Mouse (Mus musculus): ENCODE results near the gene Syce2.
"Not testable (repeated sequence)": the region's sequence is repeated elsewhere in the genome, so short reads cannot be mapped to it uniquely, and the experiment has no call there.

Gene Syce2

DNA sequence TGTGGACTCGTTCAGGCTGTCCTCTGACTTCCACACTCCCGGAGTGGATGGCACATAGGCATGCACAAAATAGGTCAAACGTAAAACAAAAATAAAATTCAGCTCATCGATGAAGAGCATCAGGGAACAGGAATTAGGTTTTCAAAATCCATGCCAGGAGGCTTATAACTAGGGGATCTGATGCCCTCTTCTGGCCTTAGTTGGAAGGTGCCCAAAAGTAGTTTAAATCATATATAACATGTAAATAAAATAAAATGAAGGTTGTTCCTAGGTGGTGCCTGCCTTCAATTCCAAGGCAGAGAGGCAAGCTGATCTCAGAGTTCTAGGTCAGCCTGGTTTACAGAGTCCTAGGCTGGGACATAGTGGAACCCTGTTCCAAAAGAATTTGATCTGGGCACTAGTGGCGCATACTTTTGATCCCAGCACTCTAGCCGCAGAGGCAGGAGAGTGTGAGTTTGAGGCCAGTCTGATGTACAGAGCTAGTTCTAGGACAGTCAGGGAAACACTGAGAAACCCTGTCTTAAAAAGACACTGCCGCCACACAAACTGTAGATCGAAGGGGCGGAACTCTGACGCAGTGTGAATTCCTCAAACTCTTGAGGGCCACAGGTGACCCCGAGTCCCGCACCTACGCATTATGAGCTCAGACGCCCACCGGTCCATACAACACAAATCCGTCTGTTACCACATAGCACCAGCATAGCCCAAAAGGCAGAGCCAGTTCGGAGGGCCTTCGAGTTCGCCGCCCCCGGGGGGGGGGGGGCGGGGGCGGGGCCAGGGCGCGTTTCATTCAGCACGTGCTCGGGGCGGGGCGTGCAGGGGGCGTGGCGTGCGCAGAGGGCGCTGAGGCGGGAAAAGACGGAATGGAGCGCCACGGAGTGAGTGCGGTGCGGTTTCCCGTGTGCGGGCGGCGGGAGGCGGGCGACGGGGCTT lies at the start of gene Syce2:
Syce2 (plus strand) TSS at position 736 of the 933 bp plus-strand sequence.
- peak; percentile 87 for DNase-seq (ENCODE audit: low spot score)

DNA sequence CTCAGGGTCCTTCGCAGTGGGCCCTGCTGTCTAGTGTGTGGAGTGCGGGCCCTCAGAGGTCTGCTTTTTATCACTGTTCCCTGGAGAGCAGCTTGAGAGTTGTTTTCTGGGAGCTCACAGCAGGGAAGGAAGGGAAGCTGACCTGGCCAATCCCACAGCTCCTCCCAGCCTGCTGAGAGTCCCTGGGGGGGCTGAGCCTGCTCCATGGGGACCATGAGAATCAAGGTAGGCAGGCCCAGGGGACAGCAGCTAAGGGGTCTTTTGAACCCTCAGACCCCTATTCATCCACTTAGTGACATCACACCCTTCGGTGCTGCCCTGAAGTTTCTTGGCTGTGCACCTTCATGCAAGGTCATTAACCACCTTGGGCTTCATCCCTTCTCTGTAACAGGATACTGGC lies 49.2 kb upstream of the Syce2 start, which contains the start of gene Dand5:
Dand5 (minus strand) TSS at position 101 of the 400 bp plus-strand sequence.
- DNase-seq (ENCODE audit: low spot score): no peak

DNA sequence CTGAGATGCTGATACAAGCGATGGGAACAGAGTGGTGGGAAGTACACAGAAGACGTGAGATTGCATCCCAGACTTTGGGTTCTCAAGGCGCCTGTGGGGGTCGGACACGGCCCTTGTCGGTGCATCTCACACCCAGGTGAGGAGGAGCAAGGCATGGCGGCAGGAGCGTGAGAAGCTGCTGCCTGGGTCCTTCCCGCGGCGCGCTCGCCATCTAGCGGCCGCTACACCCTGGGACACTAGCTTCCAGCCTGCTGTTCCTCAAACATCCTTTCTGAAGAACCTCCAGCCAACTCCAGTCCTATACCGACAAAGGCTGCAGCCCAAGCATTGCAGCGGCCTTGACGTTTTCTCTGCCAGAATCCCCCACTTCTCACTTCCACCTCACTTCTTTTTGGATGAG lies 48.3 kb upstream of the Syce2 start:
- DNase-seq (ENCODE audit: low spot score): peak; percentile 61

DNA sequence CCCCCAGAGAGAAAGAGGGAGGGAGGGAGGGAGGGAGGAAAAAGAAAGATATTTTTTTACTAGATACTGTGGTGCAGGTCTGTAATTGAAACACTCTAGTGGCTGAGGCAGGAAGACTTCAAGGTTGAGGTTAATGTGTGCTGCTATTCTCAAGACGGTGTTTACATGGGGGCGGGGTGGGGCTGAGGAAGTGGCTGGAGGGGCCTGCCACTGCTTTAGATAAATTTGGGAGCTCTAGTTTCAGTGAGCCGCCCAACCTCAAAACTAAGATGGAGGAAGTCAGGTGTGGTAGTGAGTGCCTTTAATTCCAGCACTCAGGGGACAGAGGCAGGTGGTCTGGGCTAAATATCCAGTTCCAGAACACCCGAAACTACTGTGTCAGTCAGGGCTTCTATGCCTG lies 46.3 kb upstream of the Syce2 start:
- DNase-seq (ENCODE audit: low spot score): no peak

DNA sequence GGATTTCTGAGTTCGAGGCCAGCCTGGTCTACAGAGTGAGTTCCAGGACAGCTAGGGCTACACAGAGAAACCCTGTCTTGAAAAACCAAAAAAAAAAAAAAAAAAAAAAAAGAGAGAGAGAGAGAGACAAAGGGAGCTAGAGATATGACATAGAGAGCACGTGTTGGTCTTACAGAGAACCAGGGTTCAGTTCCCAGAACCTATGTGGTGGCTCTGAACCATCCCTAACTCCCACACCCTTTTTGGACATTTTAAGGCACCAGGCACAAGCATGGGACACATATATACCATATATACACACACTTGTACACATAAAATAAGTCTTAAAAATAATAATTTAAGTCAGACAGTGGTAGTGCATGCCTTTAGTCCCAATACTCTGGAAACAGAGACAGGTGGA lies 45.4 kb upstream of the Syce2 start:
- DNase-seq (ENCODE audit: low spot score): not testable (repeated sequence)

DNA sequence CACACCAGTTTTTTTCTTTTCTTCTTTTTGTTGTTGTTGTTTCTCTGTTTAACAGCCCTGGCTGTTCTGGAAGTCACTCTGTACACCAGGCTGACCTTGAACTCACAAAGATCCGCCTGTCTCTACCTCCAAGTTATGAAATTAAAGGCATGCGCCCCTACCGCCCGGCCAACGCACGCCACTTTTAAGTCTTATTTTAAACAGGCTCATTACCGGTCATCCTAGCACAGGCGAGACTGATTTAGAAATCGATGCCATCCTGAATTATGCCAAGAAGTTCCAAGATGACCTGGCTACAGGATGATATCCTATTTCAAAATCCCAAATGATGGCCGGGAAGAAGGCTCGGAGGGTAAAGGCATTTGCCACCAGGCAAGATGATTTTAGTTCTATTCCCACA lies 40.4 kb upstream of the Syce2 start, which contains the start of gene Gadd45gip1:
Gadd45gip1 (plus strand) TSS at position 33 of the 400 bp plus-strand sequence.
- DNase-seq (ENCODE audit: low spot score): no peak

DNA sequence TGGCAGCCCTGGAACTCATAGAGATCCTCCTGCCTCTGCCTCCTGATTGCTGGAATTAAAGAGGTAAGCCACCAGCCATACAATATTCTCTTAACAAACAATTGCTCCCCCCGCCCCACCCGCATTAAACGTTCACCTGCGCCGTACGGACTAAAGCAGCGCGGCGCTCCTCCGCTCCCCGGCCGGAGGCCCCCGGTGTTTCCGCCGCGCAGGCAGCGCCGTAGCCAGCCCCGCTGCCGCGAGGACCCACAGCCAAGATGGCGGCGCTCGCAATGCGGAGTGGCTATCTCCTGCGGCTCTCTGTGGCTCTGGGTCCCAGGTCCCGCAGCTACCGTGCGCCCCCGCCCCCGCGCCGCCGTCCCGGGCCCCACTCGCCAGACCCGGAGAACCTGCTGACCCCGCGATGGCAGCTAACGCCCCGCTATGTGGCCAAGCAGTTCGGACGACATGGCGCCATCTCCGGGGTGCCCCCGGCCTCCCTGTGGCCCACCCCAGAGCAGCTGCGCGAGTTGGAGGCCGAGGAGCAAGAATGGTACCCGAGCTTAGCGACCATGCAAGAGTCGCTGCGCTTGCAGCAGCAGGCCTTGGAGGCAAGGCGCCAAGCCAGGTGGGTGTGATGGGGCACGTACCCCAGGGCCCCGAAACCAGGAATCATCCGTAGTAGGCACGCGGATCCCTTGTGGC lies 39.7 kb upstream of the Syce2 start:
- DNase-seq (ENCODE audit: low spot score): peak; percentile 79

DNA sequence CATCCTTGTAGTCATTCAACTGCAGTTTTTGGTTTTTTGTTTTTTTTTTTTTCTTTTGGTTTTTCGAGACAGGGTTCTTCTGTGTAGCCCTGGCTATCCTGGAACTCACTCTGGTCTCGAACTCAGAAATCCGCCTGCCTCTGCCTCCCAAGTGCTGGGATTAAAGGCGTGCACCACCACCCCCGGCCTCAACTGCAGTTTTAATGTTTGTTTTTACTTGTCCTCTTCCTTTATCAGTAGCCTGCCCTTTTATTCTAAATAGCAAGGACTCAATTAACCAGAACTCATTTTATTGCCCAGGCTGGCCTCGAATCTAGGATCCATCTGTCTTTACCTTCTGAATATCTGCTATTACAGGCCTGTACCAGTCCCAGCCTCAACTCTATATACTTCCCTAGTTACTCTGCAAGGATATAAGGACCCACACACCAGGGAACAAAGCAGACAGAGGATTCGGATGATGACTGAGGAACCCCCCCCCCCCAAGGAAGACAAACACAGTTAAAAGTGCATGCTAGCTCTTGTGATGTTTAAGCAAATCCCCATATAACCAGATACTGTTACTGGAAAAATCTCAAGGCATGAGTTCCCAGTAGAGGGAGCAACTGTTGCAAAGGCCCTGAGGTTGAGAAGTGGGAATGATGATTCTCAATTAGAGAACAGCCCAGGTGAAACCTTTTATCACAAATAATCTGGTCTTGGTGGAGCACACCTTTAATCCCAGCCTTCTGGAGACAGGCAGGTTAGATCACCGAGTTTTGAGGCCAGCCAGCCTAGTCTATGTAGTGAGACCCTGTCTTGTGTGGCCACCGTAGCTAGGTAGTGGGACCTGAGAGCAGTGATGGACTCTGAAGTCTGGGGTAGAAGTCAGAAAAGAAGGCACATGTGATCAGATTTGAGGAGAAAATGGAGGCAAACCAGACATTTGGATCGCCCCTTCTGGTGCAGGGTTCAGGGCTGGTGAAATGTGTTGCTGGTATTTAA lies 38.9 kb upstream of the Syce2 start:
- no peak for DNase-seq (ENCODE audit: low spot score)

DNA sequence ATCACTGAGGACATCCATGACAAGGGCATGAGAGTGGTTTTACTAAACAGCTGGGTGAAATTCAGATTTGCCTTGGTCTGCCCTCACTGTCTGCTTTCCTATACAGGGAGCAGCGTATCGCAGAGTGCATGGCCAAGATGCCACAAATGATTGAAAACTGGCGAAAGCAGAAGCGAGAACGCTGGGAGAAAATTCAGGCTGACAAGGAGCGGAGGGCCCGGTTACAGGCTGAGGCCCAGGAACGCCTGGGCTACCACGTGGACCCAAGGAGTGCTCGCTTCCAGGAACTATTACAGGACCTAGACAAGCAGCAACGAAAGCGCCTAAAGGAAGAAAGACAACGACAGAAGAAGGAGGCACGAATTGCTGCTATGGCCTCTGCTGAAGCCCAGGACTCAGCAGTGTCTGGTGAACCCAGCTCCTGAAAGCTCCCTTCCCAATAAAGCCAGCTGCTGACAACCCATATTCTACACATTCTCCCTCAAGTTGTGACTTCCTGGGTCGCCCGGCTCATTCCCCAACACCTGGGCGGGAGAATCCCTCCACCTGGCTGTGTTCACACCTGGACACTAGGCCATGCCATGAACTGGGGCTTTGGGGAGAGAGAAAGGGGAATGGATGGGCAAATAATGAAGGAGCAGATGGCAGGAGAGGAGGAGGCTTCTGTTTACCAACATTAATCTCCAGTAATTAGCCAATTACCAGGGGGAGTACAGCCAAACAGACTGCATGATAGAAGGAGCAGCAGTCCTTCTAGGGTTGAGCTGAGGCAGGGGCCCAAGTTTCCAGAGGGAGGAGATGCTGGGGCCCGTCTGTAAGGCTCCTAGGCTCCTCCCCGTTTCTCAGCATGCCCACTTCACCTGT lies 37.7 kb upstream of the Syce2 start:
- no peak for DNase-seq (ENCODE audit: low spot score)

DNA sequence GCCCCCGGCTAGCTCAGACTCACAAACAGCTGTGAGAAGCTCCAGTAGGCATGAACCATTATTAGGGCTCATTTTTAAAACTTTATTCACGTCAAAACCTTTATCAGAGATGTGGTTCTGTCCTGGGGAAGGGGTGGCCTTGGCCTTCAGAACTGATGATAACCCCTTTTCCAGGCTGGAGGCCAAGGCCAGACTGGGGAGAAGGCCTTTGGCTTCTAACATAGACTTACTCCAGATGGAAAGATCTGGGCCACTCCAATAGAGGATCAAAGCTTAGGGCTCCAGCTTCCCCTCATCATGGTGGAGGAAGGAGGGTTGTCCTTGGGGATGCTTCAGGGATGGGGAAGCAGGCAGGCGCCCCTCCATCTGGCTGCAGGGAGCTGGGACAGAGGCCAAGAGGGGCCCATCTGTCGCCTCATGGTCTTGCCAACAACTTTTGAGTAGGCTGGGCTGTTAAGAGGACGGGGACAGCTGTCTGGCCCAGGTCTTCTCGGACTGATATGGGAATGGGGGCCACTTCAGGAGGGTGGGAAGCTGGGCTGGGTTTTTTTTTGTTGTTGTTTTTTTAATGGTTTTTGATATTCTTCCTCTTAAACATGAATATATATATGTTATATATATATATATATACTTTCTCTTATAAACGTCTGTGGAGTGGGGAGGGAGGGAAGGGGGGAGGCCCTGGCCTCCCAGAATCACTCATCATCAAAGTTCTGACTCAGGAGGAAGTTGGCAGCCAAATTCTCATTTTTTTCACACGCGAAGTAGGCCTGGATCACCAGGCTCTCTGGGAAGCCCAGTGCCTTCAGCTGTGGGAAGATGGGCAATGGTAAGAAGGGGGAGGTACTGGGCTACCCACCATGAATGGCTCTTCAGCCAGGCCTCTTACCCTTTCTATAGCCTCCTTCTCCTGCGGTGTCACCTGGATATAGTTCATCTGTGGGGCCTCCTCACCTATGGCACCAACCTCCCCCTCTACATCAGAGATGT lies 36.8 kb upstream of the Syce2 start:
- DNase-seq (ENCODE audit: low spot score): no peak

DNA sequence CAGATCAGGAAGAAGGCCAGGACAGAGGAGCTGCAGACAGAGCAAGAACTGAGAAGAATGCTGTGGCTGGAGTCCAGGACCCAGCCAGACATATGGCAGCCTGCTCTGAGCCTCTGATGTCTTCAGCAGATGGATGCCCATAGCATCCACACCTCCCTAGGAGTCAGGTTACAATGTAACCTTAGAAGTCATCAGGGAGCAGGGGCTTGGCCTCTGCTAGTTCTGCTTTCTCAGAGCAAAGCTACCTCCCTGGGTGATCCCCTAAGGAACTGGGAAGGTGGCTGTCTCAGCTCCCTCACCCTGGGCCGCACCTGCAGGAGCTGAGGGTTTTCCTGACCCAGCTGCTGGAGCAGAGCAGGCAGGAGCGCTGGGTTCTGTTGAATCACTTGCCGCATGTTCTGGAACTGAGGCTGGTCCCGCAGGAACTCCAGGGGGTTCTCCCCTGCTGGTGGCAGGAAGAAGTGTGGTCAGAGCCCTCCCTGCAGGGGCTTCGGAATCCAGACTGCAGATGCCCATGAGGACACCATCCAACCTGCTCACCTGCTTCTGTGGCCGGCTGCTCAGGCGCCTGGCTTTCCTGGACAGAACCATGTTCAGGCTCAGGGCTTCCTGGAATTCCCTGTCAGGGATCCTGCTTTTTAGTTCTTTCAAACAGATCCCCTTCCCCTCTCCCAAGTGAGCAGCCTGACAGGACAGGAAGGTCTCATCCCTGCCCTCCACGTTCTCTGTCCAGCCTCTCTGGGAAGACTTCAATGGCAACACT lies 34.6 kb upstream of the Syce2 start:
- no peak for DNase-seq (ENCODE audit: low spot score)

DNA sequence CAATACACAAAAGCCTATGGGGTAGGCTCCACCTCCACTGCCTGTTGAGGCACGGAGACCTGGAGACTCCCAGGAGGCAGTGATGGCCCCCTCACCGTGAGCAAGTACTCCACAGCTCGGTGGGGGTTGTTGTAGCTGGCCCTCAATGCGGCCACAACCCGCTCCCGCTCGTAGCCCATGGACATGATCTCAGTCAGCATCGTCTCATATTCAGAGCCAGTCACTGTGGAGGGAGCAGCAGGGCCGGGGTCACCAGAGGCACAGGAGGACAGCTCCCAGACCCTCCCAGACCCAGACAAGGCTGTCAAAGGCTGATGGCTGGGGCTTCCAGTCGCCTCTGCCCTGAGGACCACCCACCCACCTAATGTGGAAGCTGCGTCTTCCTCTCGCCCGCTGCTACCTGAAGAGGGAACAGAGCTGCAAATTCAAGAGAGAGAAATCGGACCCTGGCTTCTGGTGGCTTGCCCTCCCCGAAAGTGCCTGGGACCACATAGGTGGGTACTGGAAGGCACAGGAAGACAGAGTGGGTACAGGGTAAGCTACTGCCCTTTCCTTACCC lies 33.9 kb upstream of the Syce2 start:
- DNase-seq (ENCODE audit: low spot score): no peak

DNA sequence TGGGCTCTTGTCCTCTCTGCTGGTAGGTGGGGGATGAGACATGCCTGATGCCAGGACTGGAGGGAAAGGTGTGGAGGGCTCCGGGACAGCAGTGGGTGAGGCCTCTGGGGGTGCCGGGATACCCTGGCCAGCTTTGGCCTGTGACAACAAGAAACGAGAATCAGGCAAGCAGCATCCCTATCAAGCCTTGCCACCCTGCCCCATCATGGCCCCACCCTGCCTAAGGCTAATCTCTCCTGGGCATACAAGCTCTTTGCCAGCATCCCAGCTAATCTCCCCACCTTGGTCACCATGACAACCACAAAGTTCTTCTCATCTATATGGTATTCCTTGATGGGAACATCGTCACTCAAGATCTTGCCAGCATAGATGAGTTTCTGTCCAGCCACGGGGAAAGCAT lies 33.4 kb upstream of the Syce2 start:
- DNase-seq (ENCODE audit: low spot score): no peak

DNA sequence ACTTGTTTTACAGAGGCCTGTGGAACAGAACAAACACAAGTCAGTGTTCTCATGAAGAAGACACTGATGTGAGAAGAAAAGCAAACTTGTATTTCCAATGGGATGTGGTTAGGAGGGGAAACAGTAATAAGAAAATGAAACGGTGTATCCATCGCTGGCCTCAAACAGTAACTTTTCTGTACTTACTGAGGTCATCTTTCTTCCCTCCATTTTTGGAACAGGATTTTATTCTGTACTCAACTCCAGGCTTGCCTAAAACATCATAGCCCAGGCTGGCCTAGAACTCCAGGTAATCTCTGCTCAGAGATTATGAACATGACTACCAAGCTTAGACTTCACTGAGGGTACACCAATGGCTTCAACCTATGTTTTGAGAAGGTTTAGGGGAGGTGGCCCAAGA lies 32.5 kb upstream of the Syce2 start:
- DNase-seq (ENCODE audit: low spot score): no peak

DNA sequence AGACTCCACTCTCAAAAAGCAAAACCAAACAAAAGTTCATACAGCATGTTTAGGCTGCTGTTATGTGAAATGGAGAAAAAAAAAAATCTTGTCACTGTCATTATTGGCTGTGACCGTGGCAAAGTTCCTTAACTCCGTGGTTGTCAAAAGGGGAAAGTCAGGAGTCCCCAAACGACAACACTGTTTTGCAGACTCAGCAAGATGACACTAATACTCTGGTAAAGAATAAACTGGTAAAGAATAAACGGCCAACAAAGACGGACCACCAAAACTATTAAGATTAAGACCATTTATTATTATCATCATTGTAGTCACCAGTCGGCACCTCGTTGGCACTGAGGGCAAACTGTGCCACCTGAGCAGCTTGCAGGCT lies 32.0 kb upstream of the Syce2 start:
- no peak for DNase-seq (ENCODE audit: low spot score)

DNA sequence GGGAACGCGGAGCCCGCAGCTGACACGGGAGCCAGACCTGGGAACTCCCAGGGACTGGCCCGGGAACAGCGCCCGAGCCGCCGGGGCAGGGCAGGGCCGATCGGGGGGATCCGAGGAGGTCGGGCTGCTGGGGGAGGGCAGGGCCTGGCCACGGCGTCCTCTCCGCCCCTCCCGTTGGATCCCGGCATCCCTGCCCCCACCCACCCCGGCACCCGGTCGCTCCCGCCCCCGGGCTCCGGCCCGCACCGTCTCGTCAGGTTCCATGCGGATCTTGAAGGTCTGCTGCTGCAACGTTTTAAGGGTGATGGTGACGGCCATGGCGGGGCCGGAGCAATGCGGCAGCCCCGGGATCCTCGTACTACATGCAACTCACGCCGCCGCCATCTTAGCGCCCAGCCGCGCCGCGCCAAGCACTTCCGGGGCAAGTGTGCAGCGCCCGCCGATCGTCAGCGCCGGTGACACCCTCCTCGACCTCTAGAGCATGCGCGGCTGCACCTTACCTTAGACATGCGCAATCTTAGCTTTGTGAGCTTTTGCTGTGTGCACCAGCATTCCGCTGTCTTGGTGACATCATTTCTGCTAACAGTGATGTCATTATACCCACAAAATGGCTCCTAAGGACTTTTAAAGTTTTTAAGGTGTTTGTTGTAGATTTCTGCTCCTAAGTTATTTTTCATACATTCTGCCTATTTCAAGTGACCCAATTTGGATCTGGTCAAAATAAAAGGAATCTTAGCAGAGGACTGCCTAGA lies 31.5 kb upstream of the Syce2 start, which contains the start of gene Rad23a:
Rad23a (minus strand) TSS at position 418 of the 752 bp plus-strand sequence.
- peak; percentile 91 for DNase-seq (ENCODE audit: low spot score)

DNA sequence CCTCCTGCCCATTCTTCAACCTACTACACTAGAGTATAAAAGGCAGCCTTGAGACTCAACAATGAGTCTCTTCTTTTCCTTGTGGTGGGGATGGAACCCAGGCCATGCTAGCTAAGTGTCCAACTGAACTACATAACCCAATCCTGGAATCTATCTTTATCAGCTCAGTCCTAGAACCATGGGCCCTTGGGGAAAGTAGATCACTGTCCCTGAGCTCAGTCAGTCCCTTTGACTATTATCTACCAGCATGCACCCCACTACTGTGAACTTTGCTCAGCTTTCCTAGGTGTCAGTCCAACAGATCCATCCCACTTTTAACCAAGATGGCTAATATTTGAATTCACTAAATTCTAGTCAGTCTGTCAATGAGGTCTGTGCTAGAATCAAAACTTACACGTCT lies 30.4 kb upstream of the Syce2 start:
- DNase-seq (ENCODE audit: low spot score): no peak

All from urinary bladder, postnatal 14 days (tissue).